Mouse (Mus musculus): ENCODE measurements around the gene Fgfr2. TPM values are rescaled to one million over a fixed set of nuclear protein-coding genes. Genes with fewer than 3 reads are reported as not detected.
A peak's percentile ranks its signal among the peaks of the same experiment; 100 is the strongest.

The Fgfr2 gene
- total and polyA plus RNA-seq, 2 experiments from 2014 or later, result 12.1 to 32.6 TPM

DNA sequence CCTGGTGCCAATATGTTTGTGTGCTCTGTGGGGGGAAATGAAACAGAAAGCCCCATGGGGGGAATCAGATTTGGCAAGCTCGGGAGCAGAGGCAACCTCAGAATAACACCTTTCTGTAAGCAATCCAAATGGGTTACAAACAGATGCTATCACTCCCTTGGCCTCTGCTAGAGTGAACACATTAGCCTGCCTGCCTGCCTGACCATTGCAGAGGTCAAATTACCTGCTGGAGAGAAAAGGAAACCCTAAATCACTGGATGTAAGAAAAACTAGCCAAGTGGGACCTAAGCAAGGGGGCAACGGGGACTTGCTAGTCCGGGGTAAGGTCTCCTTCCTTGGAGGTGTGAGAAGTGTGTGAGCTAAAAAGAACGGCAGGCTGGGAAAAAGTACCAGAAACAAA is 3004.4 kb downstream of the Fgfr2 start:
- ATAC-seq (ENCODE audit: low FRiP score) (no peak), DNase-seq (ENCODE audit: low spot score) (no peak)
- H3K4me1 ChIP-seq (ENCODE audit: insufficient read depth, low read length), result peaks cover 7% of the 10 kb centered on the region; the same call in 1 of the 2 replicates
- no peak overlapping the region for H3K27ac ChIP-seq (ENCODE audit: low read depth, low read length)
- H3K36me3 ChIP-seq (ENCODE audit: insufficient read depth, low read length), result no peaks in the 10 kb centered on the region
- H3K4me2 ChIP-seq (ENCODE audit: low read depth, low read length, poor library complexity, severe bottlenecking), result no peak overlapping the region
- no peak overlapping the region for H3K4me3 ChIP-seq (ENCODE audit: low read depth, low read length)
- TF ChIP-seq CTCF (IDR thresholded peaks at IDR 0.05), result no peak
- H3K9me3 ChIP-seq (ENCODE audit: low read length), result no peaks in the 10 kb centered on the region
- H3K9ac ChIP-seq (replicated peaks; ENCODE audit: low read length, poor library complexity, severe bottlenecking), result no peak overlapping the region
- 62% methylated on average over 4 of the region's 4 CpGs for WGBS
- H3K27me3 ChIP-seq (ENCODE audit: insufficient read depth, low read length), result no peaks in the 10 kb centered on the region

DNA sequence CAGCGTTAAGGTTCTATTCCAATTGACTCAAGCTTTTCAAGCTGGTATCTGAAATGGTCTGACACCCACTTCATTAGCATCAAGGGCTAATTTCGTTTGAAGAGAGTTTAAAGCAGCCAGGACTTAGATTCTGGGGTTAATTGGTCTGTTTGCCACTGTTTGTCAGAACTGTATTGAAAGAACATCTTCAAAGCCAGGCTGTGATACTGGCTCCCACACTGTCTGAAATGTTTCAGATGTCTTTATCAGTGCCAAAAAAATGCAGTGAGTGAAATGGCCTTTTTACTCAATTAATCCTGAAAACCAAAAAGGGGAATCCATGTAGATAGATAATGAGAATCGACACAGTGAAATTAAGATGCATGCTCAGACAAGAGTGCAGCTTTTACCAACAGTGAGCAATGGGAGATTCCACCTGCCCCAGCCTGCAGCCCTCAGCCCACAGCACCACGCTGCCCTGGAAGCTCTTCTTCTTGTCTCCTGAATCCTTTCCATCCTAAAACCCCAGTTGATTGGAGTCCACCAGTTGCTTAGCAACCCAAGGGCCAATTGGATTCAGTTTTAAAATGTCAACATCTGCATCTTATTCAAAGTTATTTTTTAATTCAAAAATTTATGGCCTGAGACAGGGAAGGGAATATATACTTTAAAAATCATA is 3005.6 kb downstream of the Fgfr2 start:
- no peak for TF ChIP-seq CTCF (IDR thresholded peaks at IDR 0.05)

DNA sequence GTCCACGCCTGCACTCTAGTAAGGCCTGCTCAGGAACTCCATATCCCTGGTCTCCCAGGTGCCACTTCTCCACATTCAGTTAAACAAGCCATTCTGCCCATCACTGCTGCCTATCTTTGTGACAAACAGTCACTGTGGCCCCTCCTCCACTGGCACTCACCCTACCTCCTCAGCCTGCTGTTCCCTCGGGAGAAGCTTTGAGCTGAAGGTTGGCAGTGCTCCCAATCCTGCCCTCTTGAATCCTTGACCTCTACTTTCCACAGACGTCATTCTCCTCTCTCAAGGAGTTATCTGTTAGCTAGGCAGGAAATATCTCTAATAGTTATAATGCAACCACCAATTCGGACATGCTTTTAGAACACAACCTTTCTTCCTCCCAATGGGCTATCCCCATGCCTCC is 3008.7 kb downstream of the Fgfr2 start:
- no peak overlapping the region for H3K4me3 ChIP-seq (ENCODE audit: low read depth, low read length)
- TF ChIP-seq CTCF (IDR thresholded peaks at IDR 0.05), result no peak
- no peak for ATAC-seq (ENCODE audit: low FRiP score)
- DNase-seq (ENCODE audit: low spot score), result no peak
- H3K27me3 ChIP-seq (ENCODE audit: insufficient read depth, low read length), result no peaks in the 10 kb centered on the region
- no peaks in the 10 kb centered on the region for H3K9me3 ChIP-seq (ENCODE audit: low read length)
- H3K27ac ChIP-seq (ENCODE audit: low read depth, low read length), result no peak overlapping the region
- H3K4me2 ChIP-seq (ENCODE audit: low read depth, low read length, poor library complexity, severe bottlenecking), result no peak overlapping the region
- no peak overlapping the region for H3K9ac ChIP-seq (replicated peaks; ENCODE audit: low read length, poor library complexity, severe bottlenecking)
- peaks cover 5% of the 10 kb centered on the region; the same call in 1 of the 2 replicates for H3K4me1 ChIP-seq (ENCODE audit: insufficient read depth, low read length)
- 76% methylated on average over 4 of the region's 4 CpGs for WGBS
- no peaks in the 10 kb centered on the region for H3K36me3 ChIP-seq (ENCODE audit: insufficient read depth, low read length)

More for the DNA sequence above, 3005.6 kb downstream of the Fgfr2 start:
- Histone ChIP-seq H3K4me3 (ENCODE audit: low read depth, low read length) (no peak overlapping the region), H3K4me2 (ENCODE audit: low read depth, low read length, poor library complexity, severe bottlenecking) (no peak overlapping the region), H3K27me3 (ENCODE audit: insufficient read depth, low read length) (no peaks in the 10 kb centered on the region), H3K9ac (replicated peaks; ENCODE audit: low read length, poor library complexity, severe bottlenecking) (no peak overlapping the region), H3K27ac (ENCODE audit: low read depth, low read length) (peak overlapping the region; percentile 28; the same call in 1 of the 2 replicates), H3K9me3 (ENCODE audit: low read length) (no peaks in the 10 kb centered on the region), H3K36me3 (ENCODE audit: insufficient read depth, low read length) (no peaks in the 10 kb centered on the region), H3K4me1 (ENCODE audit: insufficient read depth, low read length) (peaks cover 7% of the 10 kb centered on the region; the same call in 1 of the 2 replicates)
- DNase-seq (ENCODE audit: low spot score) (peak; percentile 68), ATAC-seq (ENCODE audit: low FRiP score) (peak; percentile 69; the same call in 1 of the 2 replicates)
- 6% methylated on average over 4 of the region's 4 CpGs for WGBS

Small RNA genes within 50 kb of the gene (microRNA-seq; reads per million reads assigned to microRNA genes)
- gene Mir7061 (ENCODE audit: borderline number of aligned reads), result 1.3 reads per million

Other genes with a start within 250 kb of the Fgfr2 start
- gene Zranb1, start 192.2 kb downstream of the Fgfr2 start, total RNA-seq (2014; rRNA removed), result 45.1 and 64.6 TPM in 2 replicates
- gene Zranb1, start 192.2 kb downstream of the Fgfr2 start, polyA plus RNA-seq (2015; fragmentation: Nextera tagmentation; extraction: Ambion mirVana), result 26.6 and 28.2 TPM in 2 replicates
- gene Ctbp2, start 1.0 kb upstream of the Fgfr2 start, total RNA-seq (2014; rRNA removed), result 58.6 and 64.8 TPM in 2 replicates
- 25.9 and 29.1 TPM in 2 replicates for gene Ctbp2, start 1.0 kb upstream of the Fgfr2 start, polyA plus RNA-seq (2015; fragmentation: Nextera tagmentation; extraction: Ambion mirVana)

Data from midbrain, postnatal 0 days (tissue).